Mouse (Mus musculus) central nervous system, embryonic 11.5 days (tissue): Measurements from ENCODE around the gene Pdk4. TPM values are rescaled to one million over a fixed set of nuclear protein-coding genes. Genes with fewer than 3 reads are reported as not detected.

Source experiments
- polyA plus RNA-seq: library from polyadenylated mRNA; depleted of rRNA; stranded (reverse); fragments of >200 nt; gene quantifications from 2 replicates; pipeline ENCODE4 v1.2.3, GENCODE M21; 2012; rRNA removed

Pdk4 gene
- polyA plus RNA-seq = 0.80 and 1.0 TPM in 2 replicates

DNA sequence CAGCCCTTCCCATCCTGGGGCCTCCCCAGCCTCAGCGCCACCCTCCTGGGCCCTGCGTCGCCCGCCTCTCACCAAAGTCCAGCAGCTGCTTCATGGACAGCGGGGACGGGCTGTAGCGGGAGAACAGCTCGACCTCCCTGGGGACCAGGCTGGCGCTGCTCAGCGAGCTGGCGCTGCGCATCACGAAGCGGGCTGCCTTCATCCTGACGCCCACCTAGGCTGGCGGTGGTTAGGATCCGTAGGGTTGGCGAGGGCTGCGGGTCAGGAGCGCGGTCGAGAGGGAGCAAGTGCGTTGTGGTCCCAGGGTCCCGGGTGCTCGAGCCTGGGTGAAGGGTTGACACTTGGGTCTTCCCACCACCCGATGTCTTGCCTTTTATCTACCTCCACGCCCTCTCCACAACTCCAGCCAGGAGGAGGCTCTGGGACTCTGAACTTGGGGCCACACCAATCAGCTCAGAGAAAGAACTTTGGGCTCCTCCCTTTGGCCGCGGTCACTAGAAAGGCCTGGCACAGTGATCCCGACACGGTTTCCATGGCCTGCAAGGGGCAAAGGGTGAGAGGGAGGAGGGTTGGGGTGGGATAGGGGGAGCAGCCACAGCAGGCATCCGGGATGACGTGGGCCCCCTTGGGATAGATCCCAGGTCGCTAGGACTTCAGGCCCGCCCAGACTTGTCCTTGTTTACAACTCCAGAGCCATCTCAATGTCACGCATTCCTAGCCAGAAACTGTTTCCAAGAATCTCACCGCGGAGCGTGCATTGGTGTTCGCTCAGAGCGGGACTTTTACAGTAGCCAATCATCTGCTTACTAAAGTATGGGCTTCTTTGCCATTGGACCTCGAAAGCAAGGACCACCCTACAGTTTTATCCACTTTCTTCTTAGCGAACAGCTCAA is at the start of gene Pdk4:
Pdk4 (minus strand) TSS at position 349 of the 893 bp plus-strand sequence.

Other genes starting within 250 kb of the Pdk4 start
- gene Pon3, start 240.0 kb downstream of the Pdk4 start, polyA plus RNA-seq = 3.8 and 5.5 TPM in 2 replicates
- gene Pon2, start 197.9 kb downstream of the Pdk4 start, polyA plus RNA-seq = 18.1 and 20.4 TPM in 2 replicates
- gene Asb4, start 112.9 kb downstream of the Pdk4 start, polyA plus RNA-seq = 17.6 and 82.9 TPM in 2 replicates
- gene Dync1i1, start 229.3 kb upstream of the Pdk4 start, polyA plus RNA-seq = 2.3 and 5.4 TPM in 2 replicates